Mouse (Mus musculus): ENCODE data around the gene Tnfsf14. TPM values are rescaled to one million over a fixed set of nuclear protein-coding genes. Genes with fewer than 3 reads are reported as not detected.

Tnfsf14 gene
- polyA plus RNA-seq, 1 experiment from 2014 or later: 1.8 TPM

DNA sequence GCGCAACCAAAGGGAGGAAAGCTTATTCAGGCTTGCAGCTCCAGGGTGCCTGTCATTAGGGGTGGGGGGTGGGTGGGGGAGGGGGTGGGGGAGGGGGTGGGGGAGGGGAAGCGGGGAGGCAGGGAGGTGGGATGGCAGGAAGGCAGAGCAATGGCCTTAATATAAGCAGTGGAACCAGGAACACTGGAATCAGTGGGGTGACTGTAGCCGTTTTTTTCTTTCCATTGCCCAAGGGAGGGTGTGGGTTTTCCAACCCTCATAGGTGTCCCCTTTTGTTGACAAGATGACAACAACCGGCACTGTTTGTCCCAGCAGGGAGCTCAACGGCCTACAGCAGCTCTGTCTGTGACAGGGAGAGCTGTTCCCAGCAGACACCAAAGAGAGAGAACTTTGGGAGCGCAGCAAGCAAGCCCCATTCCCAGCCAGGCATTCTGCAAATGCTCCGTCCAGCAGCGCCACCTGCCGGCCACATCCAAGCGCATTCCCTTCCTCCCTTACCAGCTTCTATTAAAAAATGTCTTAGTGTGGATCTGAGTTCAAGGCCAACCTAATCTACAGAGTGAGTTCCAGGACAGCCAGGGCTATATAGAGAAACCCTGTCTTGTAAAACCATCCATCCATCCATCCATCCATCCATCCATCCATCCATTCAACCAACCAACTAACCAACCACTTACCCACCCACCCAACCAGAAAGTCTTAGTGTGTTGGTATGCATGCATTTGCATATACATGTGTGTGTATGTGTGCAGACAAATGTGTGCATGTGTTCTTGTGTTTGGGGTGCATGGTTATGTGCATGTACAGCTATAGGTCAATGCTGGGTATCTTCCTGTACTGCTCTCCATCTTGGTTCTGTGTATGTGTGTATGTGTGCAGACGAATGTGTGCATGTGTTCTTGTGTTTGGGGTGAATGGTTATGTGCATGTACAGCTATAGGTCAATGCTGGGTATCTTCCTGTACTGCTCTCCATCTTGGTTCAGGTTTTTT lies 26.9 kb downstream of the Tnfsf14 start:
- 18% methylated on average over 11 of the region's 11 CpGs for WGBS (ENCODE audit: insufficient replicate concordance)
- no peak overlapping the region for H3K27ac ChIP-seq
- no peaks in the 10 kb centered on the region for H3K9me3 ChIP-seq (replicated peaks)
- H3K27me3 ChIP-seq: no peaks in the 10 kb centered on the region
- ATAC-seq (ENCODE audit: low read depth) (peak; percentile 45), DNase-seq (peak; percentile 64)
- H3K36me3 ChIP-seq: no peaks in the 10 kb centered on the region
- no peak overlapping the region for H3K4me3 ChIP-seq (replicated peaks)
- no peak overlapping the region for H3K9ac ChIP-seq
- H3K4me1 ChIP-seq (replicated peaks): peaks cover 12% of the 10 kb centered on the region
- no peak overlapping the region for H3K4me2 ChIP-seq

DNA sequence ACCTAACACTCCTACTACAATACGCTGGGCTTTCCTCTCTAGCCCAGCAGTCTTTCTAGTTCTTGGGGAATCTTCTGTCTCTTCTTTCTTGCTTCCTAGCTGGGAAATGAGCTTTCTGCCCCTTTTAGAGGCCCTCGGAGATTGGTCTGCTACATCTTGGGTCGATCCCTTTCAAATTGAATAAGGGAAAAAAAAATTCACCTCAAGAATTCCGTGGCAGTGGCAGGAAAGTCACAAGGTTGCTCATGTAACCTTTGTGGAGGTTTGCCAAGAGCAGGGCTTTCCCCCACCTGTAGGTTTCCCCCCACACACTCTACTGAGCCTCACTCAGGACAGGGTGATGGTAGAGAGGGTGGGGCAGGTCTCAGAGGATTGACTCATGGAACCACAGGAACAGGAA lies 40.2 kb downstream of the Tnfsf14 start:
- H3K9ac ChIP-seq: no peak overlapping the region
- 58% methylated on average over 4 of the region's 4 CpGs for WGBS (ENCODE audit: insufficient replicate concordance)
- 0 out of 2 replicates have a peak, but pooled peaks cover 5% of the 10 kb centered on the region for H3K4me1 ChIP-seq (replicated peaks)
- H3K27me3 ChIP-seq: peaks cover 25% of the 10 kb centered on the region
- H3K27ac ChIP-seq: no peak overlapping the region
- ATAC-seq (ENCODE audit: low read depth): no peak
- no peak overlapping the region for H3K4me2 ChIP-seq
- H3K36me3 ChIP-seq: no peaks in the 10 kb centered on the region
- DNase-seq: no peak
- peaks cover 4% of the 10 kb centered on the region; the same call in 1 of the 2 replicates for H3K9me3 ChIP-seq (replicated peaks)
- no peak overlapping the region for H3K4me3 ChIP-seq (replicated peaks)

DNA sequence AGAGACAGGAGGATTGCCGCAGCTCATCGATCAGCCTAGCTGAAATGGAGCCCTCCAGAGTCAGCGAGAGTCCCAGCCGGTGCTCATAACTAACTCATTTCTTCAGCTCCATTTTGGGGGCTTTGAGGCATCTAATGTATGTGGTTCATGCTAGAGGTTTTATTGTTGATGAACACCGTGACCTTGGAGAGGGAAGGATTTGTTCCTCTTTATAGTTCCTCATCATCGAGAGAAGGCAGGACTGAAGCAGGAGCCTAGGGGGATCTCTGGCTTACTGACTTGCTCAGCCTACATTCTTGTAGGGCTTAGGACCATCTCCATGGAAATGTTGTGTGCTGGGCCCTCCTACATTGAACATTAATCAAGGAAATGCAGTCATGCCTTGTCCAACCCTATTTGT lies 41.0 kb downstream of the Tnfsf14 start:
- Histone ChIP-seq H3K4me2 (no peak overlapping the region), H3K9me3 (replicated peaks) (peaks cover 4% of the 10 kb centered on the region; the same call in 1 of the 2 replicates), H3K36me3 (no peaks in the 10 kb centered on the region), H3K4me3 (replicated peaks) (no peak overlapping the region), H3K27me3 (peaks cover 33% of the 10 kb centered on the region), H3K9ac (no peak overlapping the region), H3K4me1 (replicated peaks) (0 out of 2 replicates have a peak, but pooled peaks cover 5% of the 10 kb centered on the region), H3K27ac (no peak overlapping the region)
- DNase-seq (no peak), ATAC-seq (ENCODE audit: low read depth) (no peak)
- WGBS (ENCODE audit: insufficient replicate concordance): 60% methylated on average over 6 of the region's 6 CpGs

DNA sequence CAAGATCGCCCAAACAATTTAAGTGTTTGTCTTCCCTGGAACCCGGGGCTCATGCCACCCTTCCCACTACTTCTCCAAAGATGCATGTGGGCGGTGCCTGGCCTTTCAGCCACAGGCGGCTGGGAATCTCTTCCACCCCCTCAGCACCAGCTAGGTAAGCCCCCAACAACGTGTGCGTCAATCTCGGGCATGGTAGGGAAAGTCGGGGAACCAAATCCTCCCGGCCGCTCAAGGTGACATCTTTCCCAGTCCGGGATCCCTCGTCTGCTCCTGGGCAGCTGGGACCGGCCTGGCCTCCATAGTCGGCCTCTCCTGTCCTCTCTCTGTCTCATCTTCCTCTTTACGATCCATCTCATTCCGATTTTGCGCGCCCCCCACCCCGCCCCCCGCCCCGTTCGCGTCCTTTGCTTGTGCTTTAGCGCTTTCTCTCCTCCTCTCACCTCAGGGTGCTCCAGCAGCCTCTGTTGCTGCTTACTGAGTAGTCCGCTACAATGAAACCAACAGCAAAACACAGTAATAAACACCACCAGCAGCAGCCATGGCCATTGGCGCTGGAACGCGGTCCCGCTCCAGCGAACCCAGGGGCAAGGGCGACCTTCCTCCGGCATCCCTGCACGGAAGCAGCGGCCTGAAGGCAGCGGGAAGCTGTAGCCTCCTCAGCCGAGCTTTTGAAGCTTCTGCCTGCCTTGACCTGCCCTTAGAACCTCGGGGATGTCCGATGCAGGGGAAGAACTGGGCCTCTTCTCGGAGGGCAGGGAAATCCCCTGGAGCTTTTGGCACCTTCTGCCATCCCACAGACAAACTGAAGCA lies 44.8 kb downstream of the Tnfsf14 start, which contains the start of gene Cd70:
Cd70 (minus strand) TSS at position 784 of the 810 bp plus-strand sequence.
- Histone ChIP-seq H3K27me3 (peaks cover 55% of the 10 kb centered on the region), H3K9ac (no peak within 1 kb of the TSS), H3K4me3 (replicated peaks) (no peak within 1 kb of the TSS), H3K4me1 (replicated peaks) (no peaks in the 10 kb centered on the region), H3K27ac (no peak within 1 kb of the TSS), H3K4me2 (peak within 1 kb of the TSS; percentile 37), H3K9me3 (replicated peaks) (peaks cover 4% of the 10 kb centered on the region; the same call in 1 of the 2 replicates), H3K36me3 (no peaks in the 10 kb centered on the region)
- WGBS (ENCODE audit: insufficient replicate concordance): 7% methylated on average over 39 of the region's 39 CpGs
- DNase-seq (no peak), ATAC-seq (ENCODE audit: low read depth) (no peak)

DNA sequence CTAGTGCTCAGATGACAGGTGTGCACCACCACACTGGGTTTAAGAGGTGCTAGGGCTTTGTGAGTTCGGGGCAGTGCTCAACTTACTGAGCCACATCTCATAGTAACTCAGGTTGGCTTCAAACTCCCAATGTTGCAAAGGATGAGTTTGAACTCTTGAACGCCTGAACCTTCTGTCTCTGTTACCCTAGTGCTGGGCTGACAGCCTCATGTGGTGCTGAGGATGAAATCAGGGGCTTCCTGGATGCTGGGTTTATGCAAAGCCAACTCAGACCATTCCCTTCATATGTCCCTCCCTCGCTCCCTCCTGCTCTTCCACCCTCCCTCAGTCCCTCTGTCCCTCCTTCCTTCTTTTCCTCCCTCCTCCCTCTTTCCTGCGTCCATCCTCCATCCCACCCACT lies 45.6 kb downstream of the Tnfsf14 start:
- Histone ChIP-seq H3K4me1 (replicated peaks) (no peaks in the 10 kb centered on the region), H3K36me3 (no peaks in the 10 kb centered on the region), H3K4me3 (replicated peaks) (no peak overlapping the region), H3K9ac (no peak overlapping the region), H3K27ac (no peak overlapping the region), H3K4me2 (no peak overlapping the region), H3K27me3 (peaks cover 58% of the 10 kb centered on the region), H3K9me3 (replicated peaks) (peaks cover 4% of the 10 kb centered on the region; the same call in 1 of the 2 replicates)
- DNase-seq: no peak
- 53% methylated on average over 4 of the region's 4 CpGs for WGBS (ENCODE audit: insufficient replicate concordance)
- ATAC-seq (ENCODE audit: low read depth): no peak

DNA sequence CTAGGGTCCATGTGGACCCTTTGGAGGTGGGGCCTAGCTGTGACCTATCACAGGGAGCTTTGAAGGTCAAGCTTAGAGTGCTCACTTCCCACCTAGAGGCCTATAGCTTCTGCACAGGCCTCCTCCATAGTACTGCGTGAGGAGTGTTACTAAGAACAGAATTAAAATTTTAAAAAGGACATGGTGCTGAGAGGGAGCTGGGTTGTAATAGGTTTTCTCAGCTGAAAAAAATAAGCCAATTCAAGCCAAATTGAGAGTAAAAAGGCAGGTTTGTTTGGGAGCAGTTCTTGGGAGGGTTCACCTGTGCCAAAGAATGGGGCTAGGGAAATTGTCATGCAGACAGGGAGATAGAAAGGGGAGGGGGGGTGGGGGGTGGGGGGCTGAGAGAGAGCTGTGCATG lies 48.9 kb downstream of the Tnfsf14 start:
- H3K4me3 ChIP-seq (replicated peaks): no peak overlapping the region
- no peaks in the 10 kb centered on the region for H3K36me3 ChIP-seq
- H3K9ac ChIP-seq: no peak overlapping the region
- 0 out of 2 replicates have a peak, but pooled peaks cover under 1% of the 10 kb centered on the region for H3K4me1 ChIP-seq (replicated peaks)
- 80% methylated on average over 1 of the region's 1 CpGs for WGBS (ENCODE audit: insufficient replicate concordance)
- ATAC-seq (ENCODE audit: low read depth) (no peak), DNase-seq (no peak)
- H3K27me3 ChIP-seq: peaks cover 51% of the 10 kb centered on the region
- H3K27ac ChIP-seq: no peak overlapping the region
- no peaks in the 10 kb centered on the region for H3K9me3 ChIP-seq (replicated peaks)
- H3K4me2 ChIP-seq: no peak overlapping the region

DNA sequence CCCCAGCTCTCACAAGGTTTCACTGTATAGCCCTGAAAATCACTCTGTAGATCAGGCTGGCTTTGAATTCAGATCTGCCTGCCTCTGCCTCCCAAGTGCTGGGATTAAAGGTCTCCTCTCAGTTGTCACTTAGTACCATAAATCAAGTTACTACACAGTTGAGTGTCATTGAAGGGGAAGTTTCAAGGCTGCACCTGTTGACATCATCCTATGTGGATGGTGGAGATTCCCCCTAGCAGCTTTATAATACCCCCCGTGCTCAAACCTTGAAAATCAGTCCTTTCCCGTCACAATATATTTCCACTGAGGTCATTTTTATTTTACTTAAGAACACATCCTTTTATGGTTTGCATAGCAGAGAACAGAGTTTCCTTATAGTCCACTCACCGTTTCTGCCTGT lies 50.3 kb downstream of the Tnfsf14 start:
- ATAC-seq (ENCODE audit: low read depth) (no peak), DNase-seq (no peak)
- Histone ChIP-seq H3K27me3 (peaks cover 37% of the 10 kb centered on the region), H3K36me3 (no peaks in the 10 kb centered on the region), H3K4me1 (replicated peaks) (peaks cover 13% of the 10 kb centered on the region), H3K4me3 (replicated peaks) (no peak overlapping the region), H3K4me2 (no peak overlapping the region), H3K27ac (no peak overlapping the region), H3K9me3 (replicated peaks) (no peaks in the 10 kb centered on the region), H3K9ac (no peak overlapping the region)
- 60% methylated on average over 3 of the region's 3 CpGs for WGBS (ENCODE audit: insufficient replicate concordance)

DNA sequence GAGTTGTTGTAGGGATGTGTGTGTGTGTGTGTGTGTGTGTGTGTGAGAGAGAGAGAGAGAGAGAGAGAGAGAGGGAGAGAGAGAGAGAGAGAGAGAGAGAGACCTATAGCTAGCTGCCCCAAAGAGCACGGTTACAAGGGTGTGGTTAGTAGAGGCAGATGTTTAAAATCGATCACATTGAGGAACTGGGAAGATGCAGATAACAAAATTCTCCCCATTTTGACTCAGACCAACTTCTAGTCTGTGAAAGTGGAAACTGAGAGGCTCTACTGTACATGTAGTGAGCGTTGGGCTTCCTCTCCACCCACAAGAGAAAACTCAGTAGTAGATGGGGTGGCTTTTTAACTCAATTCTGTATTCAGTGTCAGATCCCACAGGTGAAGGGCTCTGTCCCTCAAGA lies 54.3 kb downstream of the Tnfsf14 start:
- peak; percentile 34; the same call in 1 of the 2 replicates for ATAC-seq (ENCODE audit: low read depth)
- DNase-seq: no peak
- no peak overlapping the region for H3K27ac ChIP-seq

More for the DNA sequence above, 54.3 kb downstream of the Tnfsf14 start:
- H3K4me3 ChIP-seq (replicated peaks): no peak overlapping the region
- H3K27me3 ChIP-seq: 0 out of 2 replicates have a peak, but pooled peaks cover 7% of the 10 kb centered on the region
- no peaks in the 10 kb centered on the region for H3K36me3 ChIP-seq
- peaks cover 14% of the 10 kb centered on the region for H3K4me1 ChIP-seq (replicated peaks)
- no peak overlapping the region for H3K4me2 ChIP-seq
- 30% methylated on average over 3 of the region's 3 CpGs for WGBS (ENCODE audit: insufficient replicate concordance)
- no peak overlapping the region for H3K9ac ChIP-seq
- H3K9me3 ChIP-seq (replicated peaks): no peaks in the 10 kb centered on the region

Small RNA genes lying within 50 kb of the gene (microRNA-seq; reads per million reads assigned to microRNA genes)
- not detected for gene Mir6978

Other genes starting within 250 kb of the Tnfsf14 start
- gene Acer1, start 212.1 kb downstream of the Tnfsf14 start, polyA plus RNA-seq (2015; fragmentation: Nextera tagmentation; extraction: Ambion mirVana): not detected in 2 replicates
- gene Clpp, start 203.9 kb downstream of the Tnfsf14 start, polyA plus RNA-seq (2015; fragmentation: Nextera tagmentation; extraction: Ambion mirVana): 88.2 and 100.0 TPM in 2 replicates
- 19.7 and 20.9 TPM in 2 replicates for gene Alkbh7, start 196.8 kb downstream of the Tnfsf14 start, polyA plus RNA-seq (2015; fragmentation: Nextera tagmentation; extraction: Ambion mirVana)
- gene Pspn, start 194.2 kb downstream of the Tnfsf14 start, polyA plus RNA-seq (2015; fragmentation: Nextera tagmentation; extraction: Ambion mirVana): 0.23 TPM in 1 of 2 replicates, not detected in the other
- 64.4 and 73.9 TPM in 2 replicates for gene Gtf2f1, start 182.9 kb downstream of the Tnfsf14 start, polyA plus RNA-seq (2015; fragmentation: Nextera tagmentation; extraction: Ambion mirVana)
- gene Gm17949, start 182.7 kb downstream of the Tnfsf14 start, polyA plus RNA-seq (2015; fragmentation: Nextera tagmentation; extraction: Ambion mirVana): 0.20 and 0.21 TPM in 2 replicates
- gene Khsrp, start 162.7 kb downstream of the Tnfsf14 start, polyA plus RNA-seq (2015; fragmentation: Nextera tagmentation; extraction: Ambion mirVana): 26.2 and 27.8 TPM in 2 replicates
- gene Slc25a41, start 152.5 kb downstream of the Tnfsf14 start, polyA plus RNA-seq (2015; fragmentation: Nextera tagmentation; extraction: Ambion mirVana): not detected in 2 replicates
- gene Crb3, start 135.1 kb downstream of the Tnfsf14 start, polyA plus RNA-seq (2015; fragmentation: Nextera tagmentation; extraction: Ambion mirVana): 2.9 and 3.1 TPM in 2 replicates
- gene Slc25a23, start 134.3 kb downstream of the Tnfsf14 start, polyA plus RNA-seq (2015; fragmentation: Nextera tagmentation; extraction: Ambion mirVana): 2.4 and 2.9 TPM in 2 replicates
- gene Dennd1c, start 115.7 kb downstream of the Tnfsf14 start, polyA plus RNA-seq (2015; fragmentation: Nextera tagmentation; extraction: Ambion mirVana): 0.97 and 1.6 TPM in 2 replicates
- gene Tubb4a, start 106.4 kb downstream of the Tnfsf14 start, polyA plus RNA-seq (2015; fragmentation: Nextera tagmentation; extraction: Ambion mirVana): 0.55 and 0.87 TPM in 2 replicates
- gene Tnfsf9, start 88.9 kb downstream of the Tnfsf14 start, polyA plus RNA-seq (2015; fragmentation: Nextera tagmentation; extraction: Ambion mirVana): 1.0 and 1.1 TPM in 2 replicates
- gene Cd70, start 44.4 kb downstream of the Tnfsf14 start, polyA plus RNA-seq (2015; fragmentation: Nextera tagmentation; extraction: Ambion mirVana): not detected in 2 replicates
- gene C3, start 34.0 kb upstream of the Tnfsf14 start, polyA plus RNA-seq (2015; fragmentation: Nextera tagmentation; extraction: Ambion mirVana): 98.2 and 119 TPM in 2 replicates
- 13.7 and 15.2 TPM in 2 replicates for gene Gpr108, start 54.3 kb upstream of the Tnfsf14 start, polyA plus RNA-seq (2015; fragmentation: Nextera tagmentation; extraction: Ambion mirVana)
- 10.4 and 11.9 TPM in 2 replicates for gene Trip10, start 55.3 kb upstream of the Tnfsf14 start, polyA plus RNA-seq (2015; fragmentation: Nextera tagmentation; extraction: Ambion mirVana)
- 11.6 and 12.5 TPM in 2 replicates for gene Vav1, start 84.9 kb upstream of the Tnfsf14 start, polyA plus RNA-seq (2015; fragmentation: Nextera tagmentation; extraction: Ambion mirVana)
- 17.0 and 20.5 TPM in 2 replicates for gene Adgre1, start 164.5 kb upstream of the Tnfsf14 start, polyA plus RNA-seq (2015; fragmentation: Nextera tagmentation; extraction: Ambion mirVana)